Mouse (Mus musculus) heart, adult 8-10 months (tissue): ENCODE data around the gene Ccnq. TPM values are rescaled to one million over a fixed set of nuclear protein-coding genes. Genes with fewer than 3 reads are reported as not detected.
"Not testable (repeated sequence)": the region's sequence is repeated elsewhere in the genome, so short reads cannot be mapped to it uniquely, and the experiment has no call there.

Experiments
- DNase-seq: peaks from one replicate; pipeline ENCODE4 v3.0.0; 2022; ENCODE audit warnings: low spot score
- total RNA-seq, 4 experiments: library from RNA; stranded (reverse); gene quantifications; 2 replicates each; pipeline ENCODE4 v1.2.4; 2022

Ccnq gene
- total RNA-seq, 4 experiments from 2014 or later, result 18.2 to 20.6 (median 18.8) TPM

GRCm38 (mm10) chr11:78762201-78762600 is 10.7 kb upstream of the Ccnq start:
- no peak for DNase-seq

GRCm38 (mm10) chr11:78761086-78761485 is 9.6 kb upstream of the Ccnq start:
- DNase-seq, result no peak

- DNase-seq, result no peak
Measured at GRCm38 (mm10) chr11:78755299-78755698, 3.8 kb upstream of the Ccnq start.

GRCm38 (mm10) chr11:78754177-78754576 is 2.6 kb upstream of the Ccnq start:
- DNase-seq, result not testable (repeated sequence)

- no peak for DNase-seq
Measured at GRCm38 (mm10) chr11:78753183-78753582, 1.7 kb upstream of the Ccnq start.

- no peak for DNase-seq
Measured at GRCm38 (mm10) chr11:78751843-78752203, 294 bp upstream of the Ccnq start.

GRCm38 (mm10) chr11:78746264-78746663 is 5.3 kb downstream of the Ccnq start:
- DNase-seq, result no peak

GRCm38 (mm10) chr11:78745475-78745874 is 6.1 kb downstream of the Ccnq start:
- DNase-seq, result peak; percentile 5

GRCm38 (mm10) chr11:78742461-78742860 is 9.1 kb downstream of the Ccnq start:
- DNase-seq, result no peak

GRCm38 (mm10) chr11:78741958-78742357 is 9.6 kb downstream of the Ccnq start:
- DNase-seq, result no peak

GRCm38 (mm10) chr11:78739361-78739760 is 12.2 kb downstream of the Ccnq start:
- no peak for DNase-seq

- DNase-seq, result no peak
Measured at GRCm38 (mm10) chr11:78736877-78737408, 14.6 kb downstream of the Ccnq start.

- DNase-seq, result no peak
Measured at GRCm38 (mm10) chr11:78735168-78735567, 16.4 kb downstream of the Ccnq start.

GRCm38 (mm10) chr11:78732619-78733018 is 18.9 kb downstream of the Ccnq start:
- DNase-seq, result no peak

GRCm38 (mm10) chr11:78730902-78731301 is 20.6 kb downstream of the Ccnq start:
- no peak for DNase-seq

GRCm38 (mm10) chr11:78728041-78728440 is 23.5 kb downstream of the Ccnq start:
- no peak for DNase-seq

- DNase-seq, result no peak
Measured at GRCm38 (mm10) chr11:78726366-78726765, 25.2 kb downstream of the Ccnq start.

- DNase-seq, result no peak
Measured at GRCm38 (mm10) chr11:78724792-78725191, 26.7 kb downstream of the Ccnq start.

- DNase-seq, result no peak
Measured at GRCm38 (mm10) chr11:78721419-78721818, 30.1 kb downstream of the Ccnq start.

GRCm38 (mm10) chr11:78717655-78718054 is 33.9 kb downstream of the Ccnq start:
- no peak for DNase-seq

GRCm38 (mm10) chr11:78708642-78709041 is 42.9 kb downstream of the Ccnq start:
- no peak for DNase-seq

GRCm38 (mm10) chr11:78706026-78706425 is 45.5 kb downstream of the Ccnq start:
- no peak for DNase-seq

GRCm38 (mm10) chr11:78703085-78703484 is 48.4 kb downstream of the Ccnq start:
- no peak for DNase-seq

- DNase-seq, result no peak
Measured at GRCm38 (mm10) chr11:78702319-78702718, 49.2 kb downstream of the Ccnq start.
